Mouse (Mus musculus) stomach, postnatal 0 days (tissue): Measurements from ENCODE around the gene Rad18. TPM values are rescaled to one million over a fixed set of nuclear protein-coding genes. Genes with fewer than 3 reads are reported as not detected.

Experiments
- ATAC-seq: fragments of 200-750 bp; cut with Nextera tagmentation; 2 replicates; pipeline ENCODE4 v1.8.0; 2017; ENCODE audit not compliant: low FRiP score, low TSS enrichment
- DNase-seq: peaks from one replicate; pipeline ENCODE4 v3.0.0-alpha.2; 2016; ENCODE audit warnings: low spot score
- H3K27ac ChIP-seq: fragments of 300-500 bp; sonication (generic); replicated peaks from 2 replicates; pipeline ENCODE4 v1.5.1; 2014; ENCODE audit warnings: mild to moderate bottlenecking, control low read depth
- H3K27me3 ChIP-seq: fragments of 300-500 bp; sonication (generic); 2 replicates; pipeline ENCODE4 v1.6.1; 2014; ENCODE audit warnings: low read length; ENCODE audit not compliant: control insufficient read depth, insufficient read depth
- H3K36me3 ChIP-seq: fragments of 300-500 bp; sonication (generic); 2 replicates; pipeline ENCODE4 v1.6.1; 2014; ENCODE audit warnings: low read length, mixed read lengths; ENCODE audit not compliant: control insufficient read depth, insufficient read depth
- H3K4me1 ChIP-seq: fragments of 300-500 bp; sonication (generic); replicated peaks from 2 replicates; pipeline ENCODE4 v1.6.1; 2014; ENCODE audit warnings: antibody characterized with exemption; ENCODE audit not compliant: control insufficient read depth, insufficient read depth
- H3K4me2 ChIP-seq: fragments of 300-500 bp; sonication (generic); replicated peaks from 2 replicates; pipeline ENCODE4 v1.6.1; 2014; ENCODE audit warnings: low read depth, mild to moderate bottlenecking, control low read depth, moderate library complexity
- H3K4me3 ChIP-seq: fragments of 300-500 bp; sonication (generic); 2 replicates; pipeline ENCODE4 v1.5.1; 2014; ENCODE audit warnings: low read depth, low read length, control low read depth
- H3K9ac ChIP-seq: fragments of 300-500 bp; sonication (generic); 2 replicates; pipeline ENCODE4 v1.6.1; 2014; ENCODE audit warnings: mild to moderate bottlenecking, low read length, control low read depth, mixed read lengths
- H3K9me3 ChIP-seq: fragments of 300-500 bp; sonication (generic); 2 replicates; pipeline ENCODE4 v1.6.1; 2016; ENCODE audit warnings: low read length; ENCODE audit not compliant: control insufficient read depth
- CTCF ChIP-seq: IDR thresholded peaks from 2 replicates; pipeline ENCODE4 v1.5.1; 2016; ENCODE audit warnings: antibody characterized with exemption, low read depth, mild to moderate bottlenecking, moderate library complexity
- EP300 ChIP-seq: optimal IDR thresholded peaks from 2 replicates; pipeline ENCODE3; 2016; ENCODE audit warnings: antibody characterized with exemption
- WGBS: fragments of 180-500 bp; shearing (Covaris S2); extraction: QIAGEN DNeasy Blood & Tissue Kit; methylation state at CpG from one replicate; pipeline ENCODE4 v1.1.7; 2014; 5-methylcytosine and 5-hydroxymethylcytosine counted together
- polyA plus RNA-seq: library from polyadenylated mRNA; unstranded; fragments of >200 nt; fragmentation: Nextera tagmentation; extraction: Ambion mirVana; gene quantifications from 2 replicates; pipeline ENCODE4 v1.2.1, GENCODE M21; 2015

The Rad18 gene
- polyA plus RNA-seq, 1 experiment from 2014 or later = 12.9 TPM

DNA sequence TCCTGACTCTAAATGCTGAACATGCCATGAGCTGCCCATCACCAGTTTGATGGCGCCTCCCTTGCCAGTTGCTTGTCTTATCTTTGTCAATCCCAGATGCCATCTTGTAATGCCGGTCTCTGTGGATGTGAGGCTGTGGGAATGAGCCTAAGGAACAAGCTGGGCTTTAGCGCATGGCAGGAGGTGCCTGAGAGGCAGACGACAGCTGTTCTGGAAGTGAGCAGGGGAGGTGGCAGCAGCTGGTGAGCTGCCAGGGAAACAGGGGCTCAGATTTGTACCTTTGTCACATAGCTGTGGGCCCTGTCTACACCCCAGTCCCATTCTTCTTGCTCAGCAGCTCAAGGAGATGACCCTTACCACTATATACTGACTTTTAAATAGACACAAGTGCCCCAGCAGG is 114.5 kb downstream of the Rad18 start:
- Histone ChIP-seq H3K4me3 (no peak overlapping the region), H3K36me3 (no peaks in the 10 kb centered on the region), H3K27me3 (no peaks in the 10 kb centered on the region), H3K27ac (no peak overlapping the region), H3K9me3 (no peaks in the 10 kb centered on the region), H3K4me1 (no peaks in the 10 kb centered on the region), H3K4me2 (no peak overlapping the region), H3K9ac (no peak overlapping the region)
- 66% methylated on average over 4 of the region's 4 CpGs for WGBS
- no peak for DNase-seq
- no peak for ATAC-seq
- no peak for TF ChIP-seq CTCF
- no peak for TF ChIP-seq EP300

GRCm38 (mm10) chr6:112577198-112577597 is 119.3 kb downstream of the Rad18 start:
- DNase-seq (no peak), ATAC-seq (no peak)
- no peak overlapping the region for H3K4me2 ChIP-seq
- H3K36me3 ChIP-seq = no peaks in the 10 kb centered on the region
- WGBS = 56% methylated on average over 5 of the region's 5 CpGs
- no peak overlapping the region for H3K27ac ChIP-seq
- H3K4me1 ChIP-seq = no peaks in the 10 kb centered on the region
- no peak overlapping the region for H3K9ac ChIP-seq
- H3K4me3 ChIP-seq = no peak overlapping the region
- H3K27me3 ChIP-seq = no peaks in the 10 kb centered on the region
- H3K9me3 ChIP-seq = no peaks in the 10 kb centered on the region
- TF ChIP-seq EP300 (no peak), CTCF (no peak)

DNA sequence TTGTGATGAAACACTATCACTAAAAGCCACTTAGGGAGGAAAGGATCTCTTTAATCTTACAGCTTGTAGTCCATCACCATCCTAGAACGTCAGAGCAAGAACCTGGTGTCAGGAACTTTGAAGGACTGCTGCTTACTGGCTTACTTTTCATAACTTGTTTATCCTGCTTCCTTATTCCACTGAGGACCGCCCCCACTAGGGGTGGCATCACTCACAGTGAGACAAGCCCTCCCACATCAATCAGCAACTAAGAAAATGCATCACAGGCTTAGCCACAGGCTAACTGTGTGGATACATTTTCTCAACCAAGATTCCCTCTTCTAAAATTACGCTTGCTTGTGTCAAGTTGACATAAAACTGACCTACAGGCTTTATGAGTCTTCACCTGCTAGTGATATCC is 121.9 kb downstream of the Rad18 start:
- Histone ChIP-seq H3K27me3 (no peaks in the 10 kb centered on the region), H3K4me1 (no peaks in the 10 kb centered on the region), H3K27ac (no peak overlapping the region), H3K4me3 (no peak overlapping the region), H3K36me3 (no peaks in the 10 kb centered on the region), H3K9ac (no peak overlapping the region), H3K4me2 (no peak overlapping the region), H3K9me3 (no peaks in the 10 kb centered on the region)
- 61% methylated on average over 3 of the region's 3 CpGs for WGBS
- ATAC-seq = no peak
- no peak for TF ChIP-seq EP300
- no peak for TF ChIP-seq CTCF
- no peak for DNase-seq

- Histone ChIP-seq H3K9ac (no peak overlapping the region), H3K4me1 (no peaks in the 10 kb centered on the region), H3K27me3 (no peaks in the 10 kb centered on the region), H3K9me3 (no peaks in the 10 kb centered on the region), H3K4me3 (no peak overlapping the region), H3K27ac (no peak overlapping the region), H3K4me2 (no peak overlapping the region), H3K36me3 (no peaks in the 10 kb centered on the region)
- no peak for TF ChIP-seq EP300
- TF ChIP-seq CTCF = no peak
- DNase-seq (no peak), ATAC-seq (no peak)
- 27% methylated on average over 1 of the region's 1 CpGs for WGBS
These were observed 126.1 kb downstream of the Rad18 start for GRCm38 (mm10) chr6:112570413-112570812.

Other genes with a start within 250 kb of the Rad18 start
- gene Cav3, start 237.2 kb downstream of the Rad18 start, polyA plus RNA-seq = 6.1 and 6.9 TPM in 2 replicates
- gene Oxtr, start 206.7 kb downstream of the Rad18 start, polyA plus RNA-seq = 0.65 and 0.81 TPM in 2 replicates